Mouse (Mus musculus) gastrocnemius, adult 2 months (tissue): Measurements from ENCODE around the gene Gm7879. TPM values are rescaled to one million over a fixed set of nuclear protein-coding genes. Genes with fewer than 3 reads are reported as not detected.
"Not testable (repeated sequence)": the region's sequence is repeated elsewhere in the genome, so short reads cannot be mapped to it uniquely, and the experiment has no call there.

Experiments used
- DNase-seq: peaks from one replicate; pipeline ENCODE4 v3.0.0; 2022
- H3K27ac ChIP-seq: fragments of 200-600 bp; 2 replicates; pipeline ENCODE4 v1.8.1; 2022; ENCODE audit warnings: mild to moderate bottlenecking
- H3K4me3 ChIP-seq: fragments of 200-600 bp; 2 replicates; pipeline ENCODE4 v1.8.1; 2022; ENCODE audit warnings: mild to moderate bottlenecking, moderate library complexity
- CTCF ChIP-seq: fragments of 200-600 bp; IDR thresholded peaks from 2 replicates; pipeline ENCODE4 v1.8.1; 2022; ENCODE audit warnings: antibody characterized with exemption, mild to moderate bottlenecking, moderate library complexity
- intact Hi-C: fragments of 180-260 bp; cut with DNase I; formaldehyde crosslinking; loops from one replicate; pipeline ENCODE4 v1.15.1; 2025
- long read RNA-seq, 2 experiments: library from polyadenylated mRNA; stranded (forward); transcript quantifications; one replicate each; pipeline ENCODE4 v2.0.0; 2021
- total RNA-seq, 2 experiments: library from RNA; stranded (reverse); gene quantifications; 2 replicates each; pipeline ENCODE4 v1.2.3; 2021

The Gm7879 gene
- total RNA-seq: 1 to 10 TPM; 5.4 to 5.8 TPM
- long read RNA-seq, experiment 1, partial matches to known transcripts: 0 of 3 reads
- long read RNA-seq, experiment 1, other reads (novel, unspliced or antisense): 0 of 3 reads
- long read RNA-seq, experiment 2, partial matches to known transcripts: 0 of 1 reads
- long read RNA-seq, experiment 2, other reads (novel, unspliced or antisense): 0 of 1 reads

DNA sequence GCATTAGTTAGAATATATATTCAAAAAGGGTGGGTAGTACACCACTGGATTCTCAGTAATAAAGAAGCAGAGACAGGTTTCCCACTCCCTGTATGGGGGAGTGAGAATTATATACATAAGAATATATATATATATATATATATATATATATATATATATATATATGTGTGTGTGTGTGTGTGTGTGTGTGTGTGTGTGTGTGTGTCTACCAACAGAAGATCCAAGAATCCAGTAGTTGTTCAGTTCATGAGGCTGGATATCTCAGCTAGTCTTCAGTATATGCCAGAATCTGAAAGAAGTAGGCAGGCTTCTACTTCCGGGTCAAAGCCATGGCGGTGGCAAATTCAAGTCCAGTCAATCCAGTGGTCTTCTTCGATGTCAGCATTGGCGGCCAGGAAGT, at the start of gene Gm7879:
TSS of gene Gm7879 (plus strand) at position 301 of the 400 bp plus-strand sequence.
- intact Hi-C loops, H3K4me3 ChIP-seq, H3K27ac ChIP-seq, DNase-seq: not testable (repeated sequence)

DNA sequence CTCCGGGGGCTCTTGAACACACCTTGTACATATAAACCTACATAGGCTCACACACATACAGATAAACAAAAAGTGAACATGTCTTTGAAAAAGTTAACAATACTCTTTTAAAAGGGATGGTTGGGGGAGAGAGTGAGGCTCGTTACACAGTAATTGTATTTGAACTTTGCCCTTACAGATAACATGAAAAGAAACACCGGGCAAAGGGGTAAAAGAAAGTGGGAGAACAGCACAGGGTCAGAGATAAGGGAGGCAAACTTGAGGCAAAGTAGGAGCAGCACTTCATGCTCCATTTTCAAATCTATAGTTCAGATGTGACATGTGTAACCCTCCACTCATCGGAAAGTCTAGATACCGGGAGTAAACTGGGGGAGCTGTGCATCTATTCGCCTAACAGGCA, 49.3 kb upstream of the Gm7879 start:
- intact Hi-C loops: no loop called here
- Histone ChIP-seq H3K27ac (no peak overlapping the region), H3K4me3 (no peak overlapping the region)
- TF ChIP-seq CTCF: no peak
- no peak for DNase-seq

DNA sequence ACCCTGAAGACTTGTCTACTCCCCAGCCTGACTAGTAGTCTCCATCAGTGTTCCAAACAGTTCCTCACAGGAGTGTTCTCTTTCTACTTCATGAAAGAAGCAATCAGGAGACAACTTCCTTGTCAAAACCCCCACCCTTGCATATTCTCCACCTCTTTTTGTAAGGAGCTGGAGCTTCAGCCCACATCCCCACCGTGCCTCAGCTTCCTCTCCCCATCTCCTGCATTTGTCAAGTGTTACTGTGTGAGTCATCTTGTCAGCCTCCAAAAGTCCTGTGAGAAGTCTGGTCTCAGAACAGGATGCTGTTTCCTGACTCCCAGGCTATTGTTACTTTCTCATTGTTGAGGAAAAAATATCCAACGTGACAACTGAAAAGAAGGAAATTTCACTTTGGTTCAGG, 47.6 kb upstream of the Gm7879 start:
- H3K27ac ChIP-seq: peak overlapping the region; percentile 28; the same call in 1 of the 2 replicates
- intact Hi-C loops: no loop called here
- no peak overlapping the region for H3K4me3 ChIP-seq

DNA sequence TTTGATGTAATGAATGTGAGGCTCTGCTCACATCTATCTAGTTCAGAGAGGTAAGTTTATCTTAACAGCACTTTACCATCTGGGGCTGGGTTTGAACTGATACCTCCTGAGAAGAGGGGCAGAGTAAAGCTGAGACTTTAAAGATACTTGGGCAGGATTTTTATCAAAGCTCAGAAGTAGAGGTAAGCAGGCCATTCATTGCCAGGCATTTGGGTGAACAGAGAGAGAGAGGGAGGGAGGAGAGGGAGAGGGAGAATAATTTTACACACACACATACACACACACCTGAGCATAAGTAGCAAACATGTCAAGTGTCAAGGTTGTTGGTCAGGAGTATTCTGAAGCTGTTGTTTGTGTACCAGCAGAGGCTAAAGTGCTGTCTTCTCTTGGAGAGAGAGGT, 44.7 kb upstream of the Gm7879 start, which contains the start of gene Cd38:
TSS of gene Cd38 (plus strand) at position 301 of the 400 bp plus-strand sequence.
- H3K4me3 ChIP-seq: peak within 1 kb of the TSS; percentile 73
- intact Hi-C loops: no loop called here
- DNase-seq: no peak
- H3K27ac ChIP-seq: peak within 1 kb of the TSS; percentile 86
- no peak for TF ChIP-seq CTCF

More for the DNA sequence above, 47.6 kb upstream of the Gm7879 start:
- no peak for DNase-seq
- TF ChIP-seq CTCF: no peak

DNA sequence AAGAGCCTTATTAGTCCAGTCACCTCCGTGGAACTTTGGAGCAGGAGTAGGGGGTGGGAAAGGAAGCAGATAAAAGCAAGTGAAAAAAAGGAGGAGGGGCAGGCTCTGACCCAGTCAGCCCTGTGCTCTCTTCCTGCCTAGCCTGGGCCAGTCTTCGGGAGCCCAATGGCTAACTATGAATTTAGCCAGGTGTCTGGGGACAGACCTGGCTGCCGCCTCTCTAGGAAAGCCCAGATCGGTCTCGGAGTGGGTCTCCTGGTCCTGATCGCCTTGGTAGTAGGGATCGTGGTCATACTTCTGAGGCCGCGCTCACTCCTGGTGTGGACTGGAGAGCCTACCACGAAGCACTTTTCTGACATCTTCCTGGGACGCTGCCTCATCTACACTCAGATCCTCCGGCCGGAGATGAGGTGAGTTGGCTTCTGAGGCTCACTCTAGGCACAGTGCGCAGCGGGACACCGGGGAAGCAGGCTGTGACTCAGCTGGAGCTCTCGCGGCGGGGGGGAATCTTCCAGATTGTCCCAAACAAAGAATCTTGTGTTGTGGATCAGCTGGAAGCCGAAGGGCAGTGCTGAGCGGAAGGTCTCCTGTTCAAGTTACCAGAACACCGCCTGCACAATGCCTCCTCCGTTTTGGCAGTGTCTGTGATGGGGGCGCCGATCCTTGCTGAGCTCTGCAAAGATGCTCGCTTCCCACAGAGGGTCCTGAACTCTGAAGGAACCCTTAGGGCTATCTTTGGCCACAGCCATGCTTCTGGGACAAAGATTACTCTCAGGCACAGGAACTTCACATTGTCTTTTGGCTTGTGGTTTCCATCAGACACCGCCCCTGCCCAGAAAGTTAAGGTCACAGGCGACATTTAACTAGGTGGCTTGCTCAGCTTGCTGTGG, 44.0 kb upstream of the Gm7879 start:
- DNase-seq: peak; percentile 44

DNA sequence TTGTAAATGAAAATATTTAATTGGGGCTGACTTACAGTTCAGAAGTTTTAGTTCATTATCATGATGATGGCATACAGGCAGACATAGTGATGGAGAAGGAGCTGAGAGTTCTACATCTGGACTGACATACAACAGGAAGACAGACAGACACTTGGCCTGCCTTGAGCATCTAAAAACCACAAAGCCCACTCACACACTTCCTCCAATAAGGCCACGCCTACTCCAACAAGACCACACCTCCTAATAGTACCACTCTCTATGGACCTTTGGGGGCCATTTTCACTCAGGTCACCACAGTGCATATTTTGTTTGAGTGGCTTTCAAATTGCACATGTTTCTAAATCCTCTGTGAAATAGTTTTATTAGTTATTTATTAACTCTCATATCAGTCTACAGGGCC, 41.1 kb upstream of the Gm7879 start:
- Histone ChIP-seq H3K27ac (no peak overlapping the region), H3K4me3 (no peak overlapping the region)
- DNase-seq: no peak
- TF ChIP-seq CTCF: no peak
- intact Hi-C loops: no loop called here

More for the DNA sequence above, 44.0 kb upstream of the Gm7879 start:
- no peak for TF ChIP-seq CTCF
- peak overlapping the region; percentile 73 for H3K4me3 ChIP-seq
- intact Hi-C loops: no loop called here
- peak overlapping the region; percentile 86 for H3K27ac ChIP-seq

DNA sequence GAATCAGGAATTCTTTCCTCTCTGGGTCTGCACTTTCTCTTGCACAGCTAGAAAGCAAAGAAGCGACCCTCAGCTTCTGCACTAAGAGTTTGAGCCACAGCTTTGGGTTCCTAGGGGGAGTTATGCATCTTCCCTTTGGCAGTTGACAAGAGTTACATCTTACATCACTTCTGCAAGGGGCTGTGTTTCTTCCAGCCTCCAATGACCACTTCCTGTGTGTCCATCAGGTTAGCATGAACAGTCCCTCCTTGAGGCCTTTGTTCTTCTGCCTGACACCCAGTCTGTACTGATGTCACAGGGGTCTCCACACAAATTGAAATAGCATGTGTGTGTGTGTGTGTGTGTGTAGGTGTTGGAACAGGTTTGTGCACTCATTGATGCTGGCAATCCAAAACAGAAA, 40.3 kb upstream of the Gm7879 start:
- intact Hi-C loops: no loop called here
- TF ChIP-seq CTCF: no peak

DNA sequence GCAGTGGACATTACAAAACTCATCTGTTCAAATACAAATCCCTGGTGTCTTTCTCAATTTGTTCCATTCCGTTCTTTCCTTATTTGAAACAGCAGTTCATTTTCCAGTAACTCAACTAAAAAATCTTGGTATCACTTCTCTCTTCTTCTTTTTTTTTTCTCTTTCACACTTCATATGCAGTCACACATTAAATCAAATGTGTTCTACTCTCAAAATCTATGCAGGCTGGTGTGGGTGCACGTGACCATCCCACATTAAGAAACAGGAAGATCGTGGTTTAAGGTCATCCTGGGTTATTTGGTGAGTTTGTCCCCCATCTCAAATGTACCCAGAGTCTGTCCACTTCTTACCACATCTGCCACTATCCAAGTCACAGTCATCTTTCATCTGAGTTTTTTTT, 30.9 kb upstream of the Gm7879 start:
- no peak for TF ChIP-seq CTCF
- Histone ChIP-seq H3K4me3 (no peak overlapping the region), H3K27ac (peak overlapping the region; percentile 25; the same call in 1 of the 2 replicates)
- intact Hi-C loops: no loop called here
- DNase-seq: no peak

More for the DNA sequence above, 40.3 kb upstream of the Gm7879 start:
- Histone ChIP-seq H3K4me3 (no peak overlapping the region), H3K27ac (no peak overlapping the region)
- DNase-seq: no peak

DNA sequence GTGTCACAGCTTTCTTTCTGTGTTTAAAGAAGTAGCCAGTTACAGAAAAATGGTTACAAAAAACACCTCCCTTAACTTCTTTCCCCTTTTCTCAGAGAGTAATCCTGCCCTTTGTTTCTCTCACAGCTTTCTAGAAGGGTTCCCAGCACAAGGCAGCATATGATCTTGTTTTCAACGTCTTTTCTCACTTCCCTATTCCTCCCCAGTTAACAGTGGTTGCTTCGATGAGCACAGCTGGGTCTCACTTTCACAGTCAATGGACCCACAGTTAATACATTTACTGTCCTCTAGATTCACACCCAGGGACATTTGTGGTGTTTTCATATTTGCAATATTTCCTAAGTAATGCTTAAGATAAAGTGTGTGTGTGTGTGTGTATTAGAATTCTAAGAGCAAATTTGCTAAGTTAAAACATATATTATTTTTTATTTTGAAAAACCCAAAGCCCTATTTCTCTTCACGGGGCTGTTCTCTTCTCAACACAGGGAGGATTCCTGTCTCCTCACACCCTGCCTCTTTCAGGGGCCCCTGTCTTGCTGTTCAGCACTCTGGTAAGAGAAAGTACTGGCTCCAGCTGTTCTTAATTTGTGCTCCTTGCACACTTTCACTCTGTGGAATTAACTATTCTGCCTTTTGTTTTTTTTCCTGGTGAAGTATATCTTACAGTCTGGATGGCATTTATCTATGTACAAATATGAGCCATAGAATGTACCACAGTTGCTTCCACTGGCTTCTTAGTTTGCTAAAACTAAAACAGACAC, 27.7 kb upstream of the Gm7879 start:
- intact Hi-C loops: no loop called here
- DNase-seq: no peak
- Histone ChIP-seq H3K4me3 (no peak overlapping the region), H3K27ac (no peak overlapping the region)
- no peak for TF ChIP-seq CTCF

DNA sequence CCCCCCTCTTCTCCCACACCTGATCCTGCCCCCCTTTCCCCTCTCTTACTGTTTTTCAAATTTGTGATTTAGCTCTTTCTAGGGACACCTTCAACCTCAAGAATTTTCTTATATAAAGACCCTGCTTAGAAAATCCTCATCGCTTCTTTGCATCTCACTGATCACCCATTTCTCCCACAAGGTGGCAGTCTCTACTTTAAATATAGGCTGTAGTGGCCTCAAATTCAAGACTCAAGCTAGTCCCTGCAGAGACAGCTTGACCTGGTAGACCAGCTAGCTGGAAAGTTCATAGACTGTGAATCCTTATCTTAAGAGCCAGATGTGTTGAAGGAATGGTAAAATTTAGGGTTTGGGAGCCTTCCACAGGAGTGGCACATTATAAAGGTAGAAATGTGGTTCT, 20.6 kb upstream of the Gm7879 start:
- Histone ChIP-seq H3K27ac (no peak overlapping the region), H3K4me3 (no peak overlapping the region)
- TF ChIP-seq CTCF: peak; percentile 57
- intact Hi-C loops: loop anchor here (5.0 to 10.0 kb wide), 2 partner anchors 50 to 102 kb away; no protein-coding TSS in a partner anchor
- no peak for DNase-seq

DNA sequence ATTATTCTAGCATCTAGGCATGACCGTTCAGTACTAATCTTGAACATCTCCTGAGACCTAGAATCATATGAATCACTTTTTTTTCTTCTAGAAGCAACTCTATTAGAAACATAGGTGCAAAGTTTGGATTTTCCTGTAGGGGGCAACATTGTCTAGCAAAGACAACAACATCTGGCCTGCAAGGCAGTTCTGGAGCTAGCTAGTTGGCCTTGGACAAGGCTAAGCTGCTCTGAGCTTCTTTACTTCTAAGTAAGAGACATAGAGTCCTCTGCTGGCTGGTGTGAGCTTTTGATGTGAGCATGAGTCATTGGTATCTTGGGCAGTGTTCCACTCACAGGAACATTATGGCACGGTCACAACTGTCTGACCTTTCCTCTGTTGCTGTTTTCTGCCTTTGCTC, 18.8 kb upstream of the Gm7879 start:
- TF ChIP-seq CTCF: peak; percentile 66
- intact Hi-C loops: loop anchor here (5.0 to 10.0 kb wide), 2 partner anchors 52 to 101 kb away; no protein-coding TSS in a partner anchor
- DNase-seq: peak; percentile 16

DNA sequence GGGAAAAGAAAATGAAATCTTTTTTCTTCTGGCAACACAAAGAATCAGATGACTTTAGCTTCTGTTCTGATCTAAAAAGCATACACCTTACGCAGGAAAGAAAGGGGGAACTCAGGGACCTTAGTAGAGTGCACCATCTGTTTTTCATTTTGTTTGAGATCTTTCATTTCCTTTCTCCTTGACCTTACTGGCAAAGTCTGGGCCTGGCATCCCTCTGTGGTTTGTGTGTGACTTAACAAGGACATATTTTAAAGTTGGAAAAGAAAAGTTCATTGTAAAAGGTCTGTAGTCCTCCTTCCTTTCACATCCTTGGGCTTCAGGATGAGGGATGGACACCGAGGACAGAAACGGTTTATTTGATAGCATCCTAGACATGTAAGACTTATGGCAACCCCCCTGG, 17.0 kb upstream of the Gm7879 start:
- intact Hi-C loops: loop anchor here (10.0 kb wide), 1 partner anchor 99 kb away; no protein-coding TSS in a partner anchor
- no peak for DNase-seq
- no peak for TF ChIP-seq CTCF
- H3K4me3 ChIP-seq: no peak overlapping the region
- no peak overlapping the region for H3K27ac ChIP-seq

More for the DNA sequence above, 18.8 kb upstream of the Gm7879 start:
- no peak overlapping the region for H3K4me3 ChIP-seq
- H3K27ac ChIP-seq: no peak overlapping the region
